Mouse (Mus musculus): Measurements from ENCODE around the gene Gipr.

GRCm38 (mm10) chr7:19163752-19164151 lies 2.2 kb downstream of the Gipr start:
- TF ChIP-seq EP300 (IDR thresholded peaks at IDR 0.05; ENCODE audit: low read depth) (no peak), CTCF (IDR thresholded peaks at IDR 0.05; ENCODE audit: low read depth) (no peak)
